Mouse (Mus musculus) liver, embryonic 14.5 days (tissue): Measurements from ENCODE around the gene Btnl9. TPM values are rescaled to one million over a fixed set of nuclear protein-coding genes. Genes with fewer than 3 reads are reported as not detected.

ENCODE experiments used
- ATAC-seq: fragments of 200-750 bp; cut with Nextera tagmentation; 2 replicates; pipeline ENCODE4 v1.8.0; 2017; ENCODE audit warnings: moderate number of reproducible peaks, mild to moderate bottlenecking, moderate library complexity; ENCODE audit not compliant: insufficient read depth
- DNase-seq, 3 experiments: peaks; one replicate each; pipeline ENCODE4 v3.0.0-alpha.2; 2012 to 2013; ENCODE audit warnings: low read depth in 3 of 3, low spot score in 3 of 3
- H3K27ac ChIP-seq: fragments of 300-500 bp; sonication (generic); 2 replicates; pipeline ENCODE4 v1.5.1; 2014; ENCODE audit warnings: moderate library complexity, mild to moderate bottlenecking, control low read depth, inconsistent platforms
- H3K27me3 ChIP-seq: fragments of 300-500 bp; sonication (generic); 2 replicates; pipeline ENCODE4 v1.6.1; 2014; ENCODE audit warnings: mild to moderate bottlenecking, low read length, moderate library complexity; ENCODE audit not compliant: control insufficient read depth, insufficient read depth
- H3K36me3 ChIP-seq: fragments of 300-500 bp; sonication (generic); replicated peaks from 2 replicates; pipeline ENCODE4 v1.6.1; 2014; ENCODE audit warnings: low read depth; ENCODE audit not compliant: control insufficient read depth, insufficient read depth
- H3K4me1 ChIP-seq, 2 experiments: fragments of 200-500 bp in 1 of 2; fragments of 300-500 bp in 1 of 2; sonication (generic) in 1 of 2; replicated peaks; 2 replicates each; pipeline ENCODE4 v1.6.1; 2012 to 2014; ENCODE audit warnings: antibody characterized with exemption in 1 of 2, inconsistent platforms in 1 of 2, low read length in 1 of 2; ENCODE audit not compliant: control insufficient read depth in 2 of 2, insufficient read depth in 2 of 2
- H3K4me2 ChIP-seq: fragments of 300-500 bp; sonication (generic); 2 replicates; pipeline ENCODE4 v1.6.1; 2014; ENCODE audit warnings: low read depth, mild to moderate bottlenecking, control low read depth, moderate library complexity
- H3K4me3 ChIP-seq, 2 experiments: fragments of 200-500 bp in 1 of 2; fragments of 300-500 bp in 1 of 2; sonication (generic) in 1 of 2; 2 replicates each; pipeline ENCODE4 v1.5.1; 2012 to 2014; ENCODE audit warnings: low read depth in 2 of 2, low read length in 2 of 2, mild to moderate bottlenecking in 2 of 2, control low read depth in 1 of 2, inconsistent platforms in 1 of 2, moderate library complexity in 1 of 2; ENCODE audit not compliant: insufficient read depth in 1 of 2
- H3K9ac ChIP-seq: fragments of 300-500 bp; sonication (generic); replicated peaks from 2 replicates; pipeline ENCODE4 v1.6.1; 2014; ENCODE audit warnings: mild to moderate bottlenecking, control low read depth, moderate library complexity
- H3K9me3 ChIP-seq: fragments of 300-500 bp; sonication (generic); 2 replicates; pipeline ENCODE4 v1.6.1; 2016; ENCODE audit warnings: low read length, mixed read lengths; ENCODE audit not compliant: control insufficient read depth
- CTCF ChIP-seq: IDR thresholded peaks from 2 replicates; pipeline ENCODE4 v1.5.1; 2016; ENCODE audit warnings: antibody characterized with exemption, low read depth, control low read depth
- EP300 ChIP-seq: IDR thresholded peaks from 2 replicates; pipeline ENCODE4 v1.6.1; 2016; ENCODE audit warnings: antibody characterized with exemption, low read depth
- WGBS: fragments of 180-500 bp; shearing (Covaris S2); extraction: QIAGEN DNeasy Blood & Tissue Kit; methylation state at CpG from one replicate; pipeline ENCODE4 v1.1.7; 2014; ENCODE audit not compliant: insufficient replicate concordance; 5-methylcytosine and 5-hydroxymethylcytosine counted together
- polyA plus RNA-seq, 2 experiments: library from polyadenylated mRNA; depleted of rRNA in 1 of 2; stranded (reverse) in 1 of 2; unstranded in 1 of 2; fragments of >200 nt; fragmentation: Nextera tagmentation in 1 of 2; extraction: Ambion mirVana in 1 of 2; gene quantifications; 2 replicates each; pipeline versions ENCODE4 v1.2.1 to v1.2.3; 2012 to 2014

Btnl9 gene
- polyA plus RNA-seq, 2 experiments: 0.57 to 0.78 TPM

GRCm38 (mm10) chr11:49156821-49157814 lies 29.8 kb downstream of the Btnl9 start:
- no peak for TF ChIP-seq CTCF
- TF ChIP-seq EP300: no peak

DNA sequence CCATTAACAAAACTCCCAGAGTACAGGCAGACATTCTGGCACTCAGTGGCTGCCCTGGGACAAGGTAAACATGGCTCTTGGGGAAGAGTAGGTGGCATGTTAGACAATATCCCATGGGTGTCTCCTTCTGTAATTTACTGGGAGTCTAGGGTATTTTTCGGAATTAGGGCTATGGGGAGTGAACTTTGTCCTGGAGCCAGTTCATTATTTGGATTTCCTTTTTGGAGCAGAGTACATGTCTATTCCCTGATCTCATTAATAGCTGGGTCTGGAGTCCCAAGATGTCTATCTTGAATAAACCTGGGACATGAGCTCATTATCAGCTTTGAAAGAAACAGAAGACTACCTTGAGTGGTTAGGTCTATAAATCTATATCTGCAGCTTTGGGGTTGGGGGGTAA lies 32.9 kb downstream of the Btnl9 start, which contains the start of gene Olfr1394:
Gene Olfr1394 (plus strand): TSS at position 301 of the 400 bp plus-strand sequence.
- H3K9me3 ChIP-seq: no peaks in the 10 kb centered on the region
- H3K4me2 ChIP-seq: no peak within 1 kb of the TSS
- no peak for TF ChIP-seq CTCF
- TF ChIP-seq EP300: no peak
- no peak within 1 kb of the TSS for H3K27ac ChIP-seq
- no peaks in the 10 kb centered on the region for H3K27me3 ChIP-seq
- DNase-seq (no peak), ATAC-seq (no peak)
- no peaks in the 10 kb centered on the region for H3K4me1 ChIP-seq
- no peaks in the 10 kb centered on the region for H3K36me3 ChIP-seq
- H3K4me3 ChIP-seq: no peak within 1 kb of the TSS
- 48% methylated on average over 1 of the region's 1 CpGs for WGBS
- no peak within 1 kb of the TSS for H3K9ac ChIP-seq

More at GRCm38 (mm10) chr11:49156821-49157814, 29.8 kb downstream of the Btnl9 start:
- H3K4me1 ChIP-seq: no peaks in the 10 kb centered on the region
- no peak overlapping the region for H3K4me3 ChIP-seq
- no peak overlapping the region for H3K27ac ChIP-seq
- H3K9ac ChIP-seq: no peak overlapping the region
- ATAC-seq (no peak), DNase-seq (no peak)
- WGBS: 49% methylated on average over 2 of the region's 2 CpGs
- no peaks in the 10 kb centered on the region for H3K9me3 ChIP-seq
- H3K4me2 ChIP-seq: no peak overlapping the region
- H3K27me3 ChIP-seq: no peaks in the 10 kb centered on the region
- H3K36me3 ChIP-seq: no peaks in the 10 kb centered on the region

DNA sequence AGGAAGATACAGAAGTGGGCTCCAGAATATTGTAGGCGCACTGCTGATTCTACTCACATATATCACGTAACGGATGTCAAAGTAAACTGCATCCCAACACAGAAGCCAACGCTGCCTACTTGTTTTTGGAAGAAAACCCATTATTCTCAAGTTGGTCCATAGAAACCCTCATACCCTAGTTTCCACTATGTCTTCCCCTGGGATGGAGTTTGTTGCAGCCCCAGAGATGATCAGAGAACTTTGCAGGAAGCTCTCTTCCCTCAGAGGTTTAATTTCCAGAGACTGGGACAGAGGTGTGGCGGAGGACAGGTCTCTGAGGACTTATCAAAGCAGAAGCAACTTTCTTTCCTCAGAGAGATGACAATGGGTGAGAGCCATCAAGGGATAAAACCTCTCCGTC lies 45.0 kb downstream of the Btnl9 start, which contains the start of gene Olfr1395:
Gene Olfr1395 (plus strand): TSS at position 301 of the 400 bp plus-strand sequence.
- DNase-seq (no peak), ATAC-seq (no peak)
- no peaks in the 10 kb centered on the region for H3K27me3 ChIP-seq
- no peak within 1 kb of the TSS for H3K4me2 ChIP-seq
- TF ChIP-seq CTCF (no peak), EP300 (no peak)
- H3K4me3 ChIP-seq: no peak within 1 kb of the TSS
- 65% methylated on average over 6 of the region's 6 CpGs for WGBS
- no peaks in the 10 kb centered on the region for H3K9me3 ChIP-seq
- H3K9ac ChIP-seq: no peak within 1 kb of the TSS
- H3K36me3 ChIP-seq: no peaks in the 10 kb centered on the region
- no peak within 1 kb of the TSS for H3K27ac ChIP-seq
- H3K4me1 ChIP-seq: no peaks in the 10 kb centered on the region

GRCm38 (mm10) chr11:49124169-49124568 lies 62.8 kb downstream of the Btnl9 start:
- Histone ChIP-seq H3K4me3 (no peak overlapping the region), H3K9me3 (no peaks in the 10 kb centered on the region), H3K27me3 (no peaks in the 10 kb centered on the region), H3K4me1 (peaks cover 4 to 9% of the 10 kb centered on the region in 2 experiments), H3K27ac (no peak overlapping the region), H3K9ac (no peak overlapping the region), H3K4me2 (no peak overlapping the region), H3K36me3 (no peaks in the 10 kb centered on the region)
- WGBS: 64% methylated on average over 2 of the region's 2 CpGs
- TF ChIP-seq EP300 (no peak), CTCF (no peak)
- ATAC-seq: peak; percentile 68; the same call in 1 of the 2 replicates
- peak; percentile 40 to 49 (median 48) for DNase-seq

DNA sequence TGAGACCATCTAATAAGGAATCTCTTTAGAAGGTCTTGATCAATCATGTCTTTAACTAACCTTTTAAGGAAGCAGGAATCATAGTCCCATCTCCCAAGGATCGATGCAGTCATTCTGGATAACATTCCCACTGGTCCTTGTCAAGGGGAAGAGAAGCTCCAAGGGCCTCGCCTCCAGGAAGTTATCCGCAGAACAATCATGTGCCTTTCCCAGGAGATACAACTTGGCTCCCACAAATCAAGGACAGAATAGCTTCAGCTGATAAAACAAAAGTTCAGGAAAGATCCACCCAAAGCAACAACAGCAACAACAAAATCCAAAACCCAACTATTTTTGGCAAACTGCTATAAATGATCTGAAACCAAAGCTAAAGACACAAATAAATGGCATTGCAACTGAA lies 67.3 kb downstream of the Btnl9 start:
- TF ChIP-seq CTCF: no peak
- TF ChIP-seq EP300: no peak
- no peak overlapping the region for H3K4me2 ChIP-seq
- H3K4me1 ChIP-seq: peaks cover 3 to 7% of the 10 kb centered on the region in 2 experiments
- no peak overlapping the region for H3K9ac ChIP-seq
- H3K9me3 ChIP-seq: no peaks in the 10 kb centered on the region
- no peak overlapping the region for H3K27ac ChIP-seq
- WGBS: 60% methylated on average over 3 of the region's 3 CpGs
- H3K4me3 ChIP-seq: no peak overlapping the region
- no peaks in the 10 kb centered on the region for H3K36me3 ChIP-seq
- ATAC-seq (no peak), DNase-seq (no peak)
- H3K27me3 ChIP-seq: no peaks in the 10 kb centered on the region

Other genes starting within 250 kb of the Btnl9 start
- 0.71 and 1.3 TPM in 2 replicates for gene Psme2b, start 241.0 kb downstream of the Btnl9 start, polyA plus RNA-seq (2012; rRNA removed)
- 2.8 and 3.1 TPM in 2 replicates for gene Psme2b, start 241.0 kb downstream of the Btnl9 start, polyA plus RNA-seq (2014; fragmentation: Nextera tagmentation; extraction: Ambion mirVana)
- gene Olfr56, start 208.3 kb downstream of the Btnl9 start, polyA plus RNA-seq (2012; rRNA removed): 0.08 and 0.10 TPM in 2 replicates
- gene Olfr56, start 208.3 kb downstream of the Btnl9 start, polyA plus RNA-seq (2014; fragmentation: Nextera tagmentation; extraction: Ambion mirVana): not detected in 2 replicates
- gene 9930111J21Rik1, start 207.8 kb downstream of the Btnl9 start, polyA plus RNA-seq (2012; rRNA removed): 0.22 and 0.24 TPM in 2 replicates
- gene 9930111J21Rik1, start 207.8 kb downstream of the Btnl9 start, polyA plus RNA-seq (2014; fragmentation: Nextera tagmentation; extraction: Ambion mirVana): 0.61 and 0.64 TPM in 2 replicates
- gene Gm12185, start 194.9 kb downstream of the Btnl9 start, polyA plus RNA-seq (2012; rRNA removed): 0.01 and 0.02 TPM in 2 replicates
- gene Gm12185, start 194.9 kb downstream of the Btnl9 start, polyA plus RNA-seq (2014; fragmentation: Nextera tagmentation; extraction: Ambion mirVana): not detected in 2 replicates
- 0.22 and 0.29 TPM in 2 replicates for gene Tgtp1, start 193.0 kb downstream of the Btnl9 start, polyA plus RNA-seq (2012; rRNA removed)
- gene Tgtp1, start 193.0 kb downstream of the Btnl9 start, polyA plus RNA-seq (2014; fragmentation: Nextera tagmentation; extraction: Ambion mirVana): 0.43 and 1.7 TPM in 2 replicates
- gene 9930111J21Rik2, start 135.9 kb downstream of the Btnl9 start, polyA plus RNA-seq (2012; rRNA removed): 0.34 and 0.56 TPM in 2 replicates
- gene 9930111J21Rik2, start 135.9 kb downstream of the Btnl9 start, polyA plus RNA-seq (2014; fragmentation: Nextera tagmentation; extraction: Ambion mirVana): 0.51 and 0.57 TPM in 2 replicates
- gene Tgtp2, start 123.0 kb downstream of the Btnl9 start, polyA plus RNA-seq (2012; rRNA removed): 0.06 and 0.27 TPM in 2 replicates
- gene Tgtp2, start 123.0 kb downstream of the Btnl9 start, polyA plus RNA-seq (2014; fragmentation: Nextera tagmentation; extraction: Ambion mirVana): 0.35 and 0.51 TPM in 2 replicates
- gene Ifi47, start 110.6 kb downstream of the Btnl9 start, polyA plus RNA-seq (2012; rRNA removed): 2.4 and 3.2 TPM in 2 replicates
- 6.2 and 7.6 TPM in 2 replicates for gene Ifi47, start 110.6 kb downstream of the Btnl9 start, polyA plus RNA-seq (2014; fragmentation: Nextera tagmentation; extraction: Ambion mirVana)
- gene Olfr1396, start 72.3 kb downstream of the Btnl9 start, polyA plus RNA-seq (2012; rRNA removed): not detected in 2 replicates
- not detected in 2 replicates for gene Olfr1396, start 72.3 kb downstream of the Btnl9 start, polyA plus RNA-seq (2014; fragmentation: Nextera tagmentation; extraction: Ambion mirVana)
- not detected in 2 replicates for gene Olfr1395, start 44.9 kb downstream of the Btnl9 start, polyA plus RNA-seq (2012; rRNA removed)
- gene Olfr1395, start 44.9 kb downstream of the Btnl9 start, polyA plus RNA-seq (2014; fragmentation: Nextera tagmentation; extraction: Ambion mirVana): not detected in 2 replicates
- gene Olfr1394, start 32.8 kb downstream of the Btnl9 start, polyA plus RNA-seq (2012; rRNA removed): not detected in 2 replicates
- gene Olfr1394, start 32.8 kb downstream of the Btnl9 start, polyA plus RNA-seq (2014; fragmentation: Nextera tagmentation; extraction: Ambion mirVana): not detected in 2 replicates
- 3.1 and 5.2 TPM in 2 replicates for gene Zfp62, start 16.1 kb upstream of the Btnl9 start, polyA plus RNA-seq (2012; rRNA removed)
- 10.6 and 11.4 TPM in 2 replicates for gene Zfp62, start 16.1 kb upstream of the Btnl9 start, polyA plus RNA-seq (2014; fragmentation: Nextera tagmentation; extraction: Ambion mirVana)
- gene Mgat1, start 57.0 kb upstream of the Btnl9 start, polyA plus RNA-seq (2012; rRNA removed): 22.8 and 23.7 TPM in 2 replicates
- 22.6 and 25.7 TPM in 2 replicates for gene Mgat1, start 57.0 kb upstream of the Btnl9 start, polyA plus RNA-seq (2014; fragmentation: Nextera tagmentation; extraction: Ambion mirVana)
- gene Olfr1393, start 91.1 kb upstream of the Btnl9 start, polyA plus RNA-seq (2012; rRNA removed): 0.03 and 0.08 TPM in 2 replicates
- gene Olfr1393, start 91.1 kb upstream of the Btnl9 start, polyA plus RNA-seq (2014; fragmentation: Nextera tagmentation; extraction: Ambion mirVana): 0.05 and 0.10 TPM in 2 replicates
- 0.01 TPM in 2 replicates for gene Olfr1392, start 98.1 kb upstream of the Btnl9 start, polyA plus RNA-seq (2012; rRNA removed)
- gene Olfr1392, start 98.1 kb upstream of the Btnl9 start, polyA plus RNA-seq (2014; fragmentation: Nextera tagmentation; extraction: Ambion mirVana): not detected in 2 replicates
- gene Olfr10, start 117.6 kb upstream of the Btnl9 start, polyA plus RNA-seq (2012; rRNA removed): not detected in 2 replicates
- gene Olfr10, start 117.6 kb upstream of the Btnl9 start, polyA plus RNA-seq (2014; fragmentation: Nextera tagmentation; extraction: Ambion mirVana): not detected in 2 replicates
- gene Olfr1391, start 135.6 kb upstream of the Btnl9 start, polyA plus RNA-seq (2012; rRNA removed): not detected in 2 replicates
- not detected in 2 replicates for gene Olfr1391, start 135.6 kb upstream of the Btnl9 start, polyA plus RNA-seq (2014; fragmentation: Nextera tagmentation; extraction: Ambion mirVana)
- gene Olfr1390, start 148.0 kb upstream of the Btnl9 start, polyA plus RNA-seq (2012; rRNA removed): not detected in 2 replicates
- gene Olfr1390, start 148.0 kb upstream of the Btnl9 start, polyA plus RNA-seq (2014; fragmentation: Nextera tagmentation; extraction: Ambion mirVana): not detected in 2 replicates
- gene Olfr1389, start 235.9 kb upstream of the Btnl9 start, polyA plus RNA-seq (2012; rRNA removed): not detected in 2 replicates
- gene Olfr1389, start 235.9 kb upstream of the Btnl9 start, polyA plus RNA-seq (2014; fragmentation: Nextera tagmentation; extraction: Ambion mirVana): not detected in 2 replicates
- gene Olfr1388, start 249.5 kb upstream of the Btnl9 start, polyA plus RNA-seq (2012; rRNA removed): 0.04 and 0.10 TPM in 2 replicates
- gene Olfr1388, start 249.5 kb upstream of the Btnl9 start, polyA plus RNA-seq (2014; fragmentation: Nextera tagmentation; extraction: Ambion mirVana): 0.08 TPM in 1 of 2 replicates, not detected in the other